Mouse (Mus musculus) forebrain, embryonic 14.5 days (tissue): ENCODE measurements around the gene H2-Q10. TPM values are rescaled to one million over a fixed set of nuclear protein-coding genes. Genes with fewer than 3 reads are reported as not detected.
"Not testable (repeated sequence)": the region's sequence is repeated elsewhere in the genome, so short reads cannot be mapped to it uniquely, and the experiment has no call there.

Experiments used
- ATAC-seq: fragments of 200-750 bp; cut with Nextera tagmentation; 2 replicates; pipeline ENCODE4 v1.8.0; 2017; ENCODE audit warnings: mild to moderate bottlenecking, moderate library complexity
- DNase-seq: peaks from one replicate; pipeline ENCODE4 v3.0.0-alpha.2; 2015; ENCODE audit warnings: low spot score
- H3K27ac ChIP-seq: fragments of 300-500 bp; sonication (generic); 2 replicates; pipeline ENCODE4 v1.5.1; 2014; ENCODE audit warnings: low read depth, mild to moderate bottlenecking, control low read depth, low read length, moderate library complexity
- H3K27me3 ChIP-seq: fragments of 300-500 bp; sonication (generic); replicated peaks from 2 replicates; pipeline ENCODE4 v1.6.1; 2014; ENCODE audit warnings: low read length, control low read depth, mixed read lengths; ENCODE audit not compliant: control insufficient read depth, insufficient read depth
- H3K36me3 ChIP-seq: fragments of 300-500 bp; sonication (generic); 2 replicates; pipeline ENCODE4 v1.6.1; 2014; ENCODE audit warnings: low read length, control low read depth; ENCODE audit not compliant: control insufficient read depth, insufficient read depth
- H3K4me1 ChIP-seq: fragments of 300-500 bp; sonication (generic); 2 replicates; pipeline ENCODE4 v1.6.1; 2014; ENCODE audit warnings: antibody characterized with exemption, low read length, control low read depth; ENCODE audit not compliant: control insufficient read depth, insufficient read depth
- H3K4me2 ChIP-seq: fragments of 300-500 bp; sonication (generic); 2 replicates; pipeline ENCODE4 v1.6.1; 2014; ENCODE audit warnings: mild to moderate bottlenecking, control low read depth, low read length
- H3K4me3 ChIP-seq: fragments of 300-500 bp; sonication (generic); 2 replicates; pipeline ENCODE4 v1.5.1; 2014; ENCODE audit warnings: low read depth, low read length, control low read depth
- H3K9ac ChIP-seq: fragments of 300-500 bp; sonication (generic); 2 replicates; pipeline ENCODE4 v1.6.1; 2014; ENCODE audit warnings: mild to moderate bottlenecking, low read length, control low read depth, moderate library complexity
- H3K9me3 ChIP-seq: fragments of 300-500 bp; sonication (generic); replicated peaks from 2 replicates; pipeline ENCODE4 v1.6.1; 2016; ENCODE audit warnings: low read length, control low read depth, mixed read lengths; ENCODE audit not compliant: control insufficient read depth
- WGBS: fragments of 180-500 bp; shearing (Covaris S2); extraction: QIAGEN DNeasy Blood & Tissue Kit; methylation state at CpG from one replicate; pipeline ENCODE4 v1.1.7; 2014; 5-methylcytosine and 5-hydroxymethylcytosine counted together
- polyA plus RNA-seq: library from polyadenylated mRNA; unstranded; fragments of >200 nt; fragmentation: Nextera tagmentation; extraction: Ambion mirVana; gene quantifications from 2 replicates; pipeline ENCODE4 v1.2.1, GENCODE M21; 2014

The H2-Q10 gene
- polyA plus RNA-seq, 1 experiment from 2014 or later = 0.23 TPM

DNA sequence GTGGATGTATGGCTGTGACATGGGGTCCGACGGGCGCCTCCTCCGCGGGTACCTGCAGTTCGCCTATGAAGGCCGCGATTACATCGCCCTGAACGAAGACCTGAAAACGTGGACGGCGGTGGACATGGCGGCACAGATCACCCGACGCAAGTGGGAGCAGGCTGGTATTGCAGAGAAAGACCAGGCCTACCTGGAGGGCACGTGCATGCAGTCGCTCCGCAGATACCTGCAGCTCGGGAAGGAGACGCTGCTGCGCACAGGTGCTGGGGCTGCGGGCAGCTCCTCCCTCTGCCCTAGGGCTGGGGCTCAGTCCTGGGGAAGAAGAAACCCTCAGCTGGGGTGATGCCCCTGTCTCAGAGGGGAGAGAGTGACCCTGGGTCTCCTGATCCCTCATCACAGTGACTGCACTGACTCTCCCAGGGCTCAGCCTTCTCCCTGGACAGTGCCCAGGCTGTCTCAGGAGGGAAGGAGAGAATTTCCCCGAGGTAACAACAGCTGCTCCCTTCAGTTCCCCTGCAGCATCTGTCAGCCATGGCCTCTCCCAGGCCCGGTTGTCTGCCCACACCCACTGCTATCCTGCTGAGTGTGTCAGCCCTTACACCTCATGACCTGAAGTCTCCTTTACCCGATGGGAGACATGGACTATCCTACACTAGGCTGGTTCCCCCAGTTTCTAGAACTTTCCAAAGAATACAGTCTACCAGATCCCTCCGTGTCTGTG lies 29.8 kb upstream of the H2-Q10 start:
- not testable (repeated sequence) for H3K4me2 ChIP-seq, H3K36me3 ChIP-seq, DNase-seq, H3K9me3 ChIP-seq, H3K9ac ChIP-seq, H3K4me3 ChIP-seq, H3K27ac ChIP-seq, H3K4me1 ChIP-seq, H3K27me3 ChIP-seq, ATAC-seq
- WGBS = 48% methylated on average over 27 of the region's 27 CpGs

GRCm38 (mm10) chr17:35442376-35442775 lies 27.5 kb upstream of the H2-Q10 start:
- H3K4me1 ChIP-seq, DNase-seq, H3K9me3 ChIP-seq, H3K27ac ChIP-seq, H3K4me2 ChIP-seq, ATAC-seq, H3K9ac ChIP-seq, H3K4me3 ChIP-seq, H3K27me3 ChIP-seq, H3K36me3 ChIP-seq: not testable (repeated sequence)
- 93% methylated on average over 2 of the region's 2 CpGs for WGBS

DNA sequence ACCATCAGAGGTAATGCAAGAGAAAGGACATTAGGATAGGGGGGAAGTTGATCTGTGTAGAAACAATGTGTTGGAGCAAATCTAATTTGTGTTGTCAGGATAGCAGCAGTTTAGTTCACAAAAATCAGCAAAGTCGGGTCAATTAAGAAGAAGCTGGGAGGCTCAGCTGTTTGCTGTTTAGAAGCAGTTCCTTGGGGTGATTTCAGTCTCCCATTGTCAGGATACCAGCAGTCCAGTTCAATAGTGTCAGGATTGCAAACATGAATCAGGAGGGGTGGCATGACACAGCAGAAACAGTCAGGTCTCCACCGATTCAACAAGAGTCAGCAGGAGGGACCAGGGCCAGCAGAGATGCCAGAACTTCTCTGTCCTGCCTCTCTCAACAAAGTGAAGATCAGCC lies 25.4 kb upstream of the H2-Q10 start:
- not testable (repeated sequence) for H3K4me1 ChIP-seq, H3K9ac ChIP-seq, H3K36me3 ChIP-seq, H3K27ac ChIP-seq, H3K4me2 ChIP-seq, H3K4me3 ChIP-seq, H3K27me3 ChIP-seq, H3K9me3 ChIP-seq, DNase-seq, ATAC-seq
- WGBS = 88% methylated on average over 2 of the region's 2 CpGs

GRCm38 (mm10) chr17:35458247-35458646 lies 11.6 kb upstream of the H2-Q10 start:
- H3K4me2 ChIP-seq, H3K27me3 ChIP-seq, ATAC-seq, H3K4me1 ChIP-seq, H3K9ac ChIP-seq, H3K4me3 ChIP-seq, H3K36me3 ChIP-seq, H3K27ac ChIP-seq, DNase-seq, H3K9me3 ChIP-seq: not testable (repeated sequence)
- no CpG with 5 or more reads among the region's 1 CpGs for WGBS

- not testable (repeated sequence) for DNase-seq, H3K4me2 ChIP-seq, H3K36me3 ChIP-seq, H3K9me3 ChIP-seq, H3K4me1 ChIP-seq, H3K4me3 ChIP-seq, H3K27ac ChIP-seq, H3K27me3 ChIP-seq, H3K9ac ChIP-seq, ATAC-seq
- 66% methylated on average over 3 of the region's 9 CpGs for WGBS
Measured at GRCm38 (mm10) chr17:35460513-35461341, 9.2 kb upstream of the H2-Q10 start.

- H3K27me3 ChIP-seq = peaks cover 17% of the 10 kb centered on the region
- not testable (repeated sequence) for H3K27ac ChIP-seq, H3K4me3 ChIP-seq, H3K9me3 ChIP-seq, H3K36me3 ChIP-seq, H3K4me1 ChIP-seq, DNase-seq, H3K9ac ChIP-seq, ATAC-seq, H3K4me2 ChIP-seq
- WGBS = 8% methylated on average over 8 of the region's 8 CpGs
Measured at GRCm38 (mm10) chr17:35465651-35466050, 4.2 kb upstream of the H2-Q10 start.

DNA sequence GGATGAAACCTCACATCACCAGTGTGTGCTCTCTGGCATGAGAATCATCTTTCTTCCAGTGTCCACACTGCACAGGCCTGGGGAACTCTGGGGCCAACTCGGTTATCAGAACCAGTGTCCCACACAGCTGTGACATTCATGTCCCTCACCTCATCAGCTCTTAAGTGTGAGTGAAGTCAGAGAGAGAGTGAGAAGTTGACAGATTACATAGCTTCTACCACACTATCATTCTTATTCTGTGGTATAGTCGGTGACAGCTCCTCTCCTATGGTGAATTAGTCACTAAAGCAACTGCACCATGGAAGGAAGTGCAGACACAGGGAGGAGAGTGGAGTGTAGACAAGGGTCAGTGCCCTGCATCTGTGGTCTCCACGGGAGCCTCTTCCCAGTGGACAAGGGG lies 953 bp upstream of the H2-Q10 start:
- not testable (repeated sequence) for ATAC-seq, H3K4me3 ChIP-seq, H3K27ac ChIP-seq, H3K4me2 ChIP-seq, H3K9ac ChIP-seq, H3K9me3 ChIP-seq, H3K36me3 ChIP-seq, DNase-seq, H3K4me1 ChIP-seq
- peaks cover 19% of the 10 kb centered on the region for H3K27me3 ChIP-seq
- 76% methylated on average over 3 of the region's 3 CpGs for WGBS

GRCm38 (mm10) chr17:35484066-35484465 lies 14.2 kb downstream of the H2-Q10 start:
- ATAC-seq (no peak), DNase-seq (peak; percentile 67)
- H3K27ac ChIP-seq = no peak overlapping the region
- H3K9me3 ChIP-seq = no peaks in the 10 kb centered on the region
- no peaks in the 10 kb centered on the region for H3K27me3 ChIP-seq
- H3K4me2 ChIP-seq = no peak overlapping the region
- WGBS = 2% methylated on average over 9 of the region's 9 CpGs
- H3K4me1 ChIP-seq = no peaks in the 10 kb centered on the region
- H3K4me3 ChIP-seq = no peak overlapping the region
- no peak overlapping the region for H3K9ac ChIP-seq
- H3K36me3 ChIP-seq = no peaks in the 10 kb centered on the region

- Histone ChIP-seq H3K27ac (no peak overlapping the region), H3K36me3 (no peaks in the 10 kb centered on the region), H3K27me3 (no peaks in the 10 kb centered on the region), H3K4me3 (no peak overlapping the region), H3K9ac (no peak overlapping the region), H3K4me1 (no peaks in the 10 kb centered on the region), H3K4me2 (no peak overlapping the region), H3K9me3 (no peaks in the 10 kb centered on the region)
- 36% methylated on average over 4 of the region's 4 CpGs for WGBS
- DNase-seq (no peak), ATAC-seq (no peak)
Measured at GRCm38 (mm10) chr17:35485702-35486101, 15.8 kb downstream of the H2-Q10 start.
